Mouse (Mus musculus) monocyte, adult 2 months (primary cell): Measurements from ENCODE around the gene Ovol1.

Experiments used
- DNase-seq, 2 experiments: peaks; one replicate each; pipeline ENCODE4 v3.0.0; 2022; ENCODE audit warnings: low spot score in 2 of 2, low read depth in 1 of 2

The Ovol1 gene

GRCm38 (mm10) chr19:5529325-5530137 is 30.9 kb downstream of the Ovol1 start:
- DNase-seq: peak; percentile 86 to 91

GRCm38 (mm10) chr19:5525204-5525603 is 35.2 kb downstream of the Ovol1 start:
- DNase-seq: no peak

- no peak for DNase-seq
Measured at GRCm38 (mm10) chr19:5518721-5519120, 41.7 kb downstream of the Ovol1 start.

GRCm38 (mm10) chr19:5516906-5517505 is 43.4 kb downstream of the Ovol1 start:
- no peak for DNase-seq

- no peak for DNase-seq
Measured at GRCm38 (mm10) chr19:5515840-5516777, 44.3 kb downstream of the Ovol1 start.

GRCm38 (mm10) chr19:5513005-5513349 is 47.5 kb downstream of the Ovol1 start:
- no peak for DNase-seq

GRCm38 (mm10) chr19:5512091-5513004 is 48.1 kb downstream of the Ovol1 start:
- DNase-seq: peak; percentile 33 to 43

- no peak for DNase-seq
Measured at GRCm38 (mm10) chr19:5511074-5511632, 49.3 kb downstream of the Ovol1 start.

- DNase-seq: peak; percentile 87 to 92
Measured at GRCm38 (mm10) chr19:5510031-5511026, 50.1 kb downstream of the Ovol1 start, which contains the start of gene Snx32. Snx32 (minus strand) TSS chr19:5510538.

- no peak for DNase-seq
Measured at GRCm38 (mm10) chr19:5503687-5504086, 56.8 kb downstream of the Ovol1 start, which contains the start of gene 1700020D05Rik. 1700020D05Rik (minus strand) TSS chr19:5503787.

- no peak for DNase-seq
Measured at GRCm38 (mm10) chr19:5500330-5500875, 60.0 kb downstream of the Ovol1 start.
